ENCODE assay signal across 8 mouse cellular contexts in the genomic region with DNA sequence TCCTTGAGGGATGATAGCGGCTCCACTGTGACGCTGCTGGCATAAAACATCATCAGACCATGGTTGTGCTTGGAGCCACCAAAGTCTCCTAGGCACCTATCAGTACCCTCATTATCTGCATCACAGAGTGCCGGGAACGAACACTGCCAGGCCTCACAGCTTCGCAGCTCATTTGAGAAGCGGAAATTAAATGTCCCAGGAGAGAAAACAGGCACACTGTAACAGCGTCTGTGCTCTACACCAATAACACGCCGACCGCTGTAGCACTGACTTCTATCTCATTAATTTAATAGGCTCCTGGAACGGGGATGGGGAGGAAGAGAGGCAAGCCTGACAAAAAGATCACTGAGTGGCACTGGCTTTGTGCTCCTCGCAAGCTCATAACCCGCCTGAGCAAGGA. TPM values are rescaled to one million over a fixed set of nuclear protein-coding genes. Genes with fewer than 3 reads are reported as not detected.
DNase-seq lines count a peak whose midpoint lies in the region; ATAC-seq and TF ChIP-seq lines count a peak whose summit lies in the region.

No protein-coding gene starts in this region.

- intact Hi-C loops in left cerebral cortex, postnatal 4 days (cut with DNase I), result no loop called here
- intact Hi-C loops in left cerebral cortex, adult 2 months (cut with DNase I), result no loop called here

- ATAC-seq in limb, embryonic 13.5 days (ENCODE audit: low FRiP score, low read depth), result no peak

- no peak for TF ChIP-seq CTCF in left cerebral cortex, adult 2 months (IDR thresholded peaks at IDR 0.05)

- 18% methylated on average over 13 of the region's 13 CpGs for WGBS in limb, embryonic 13.5 days

- H3K36me3 ChIP-seq in limb, embryonic 13.5 days, result no peaks in the 10 kb centered on the region

- H3K4me2 ChIP-seq in limb, embryonic 13.5 days (replicated peaks), result peak overlapping the region; percentile 49

- DNase-seq in adrenal gland, adult 8-10 months, result peak; percentile 5
- DNase-seq in adrenal gland, postnatal 4 days (ENCODE audit: low spot score in 2 of 2), result no peak
- DNase-seq in left cerebral cortex, postnatal 4 days, result peak; percentile 11
- DNase-seq in left cerebral cortex, adult 2 months (ENCODE audit: extremely low spot score in 1 of 2, low spot score in 2 of 2), result no peak
- peak; percentile 82 for DNase-seq in retina, postnatal 1 day
- DNase-seq in kidney, postnatal 10 days, result no peak
- DNase-seq in adrenal gland, adult 18-20 months (ENCODE audit: low spot score in 2 of 2), result no peak

- peaks cover 13% of the 10 kb centered on the region for H3K4me1 ChIP-seq in limb, embryonic 13.5 days

- H3K9ac ChIP-seq in limb, embryonic 13.5 days, result no peak overlapping the region

- H3K9me3 ChIP-seq in limb, embryonic 13.5 days, result no peaks in the 10 kb centered on the region

- no peak overlapping the region for H3K27ac ChIP-seq in left cerebral cortex, adult 2 months
- no peak overlapping the region for H3K27ac ChIP-seq in limb, embryonic 13.5 days

- no peaks in the 10 kb centered on the region; the same call in 1 of the 2 replicates for H3K27me3 ChIP-seq in limb, embryonic 13.5 days

- no peak overlapping the region for H3K4me3 ChIP-seq in left cerebral cortex, adult 2 months
- H3K4me3 ChIP-seq in limb, embryonic 13.5 days, result no peak overlapping the region

RNA-seq across cellular contexts. Expression of a gene that starts 29.4 kb away (rescaled TPM):
- total RNA-seq in adrenal gland, adult 8-10 months (2022), result 1 to 10 TPM; 1.1 to 2.4 (median 1.7) TPM
- total RNA-seq in adrenal gland, postnatal 4 days (2021), result 1 to 10 TPM; 5.1 to 7.7 TPM
- 10 to 100 TPM; 30.6 to 35.9 TPM for total RNA-seq in left cerebral cortex, postnatal 4 days (2021)
- total RNA-seq in left cerebral cortex, adult 2 months (2021), result 10 to 100 TPM; 39.1 to 47.2 TPM
- 10.2 and 10.4 TPM in 2 replicates for polyA plus RNA-seq in limb, embryonic 13.5 days (2015; fragmentation: Nextera tagmentation; extraction: Ambion mirVana)
- total RNA-seq in adrenal gland, adult 18-20 months (2021), result 1 to 10 TPM; 1.2 to 1.3 TPM

Comparison
In these comparisons a context has a peak if more than half of its experiments do, and no peak if none do; other contexts are left out.
1. DNase-seq: peak in adrenal gland, adult 8-10 months (single experiment), left cerebral cortex, postnatal 4 days (single experiment) and retina, postnatal 1 day (single experiment); none in adrenal gland, postnatal 4 days (0 of 2), left cerebral cortex, adult 2 months (0 of 2), kidney, postnatal 10 days (single experiment) and adrenal gland, adult 18-20 months (0 of 2).